Mouse (Mus musculus) brown adipose tissue, adult 24 weeks (tissue): Measurements from ENCODE around the gene Ndufs4. TPM values are rescaled to one million over a fixed set of nuclear protein-coding genes. Genes with fewer than 3 reads are reported as not detected.

Experiments
- H3K27ac ChIP-seq: fragments of 200-500 bp; replicated peaks from 2 replicates; pipeline ENCODE4 v1.5.1; 2012; ENCODE audit warnings: low read depth, mild to moderate bottlenecking, low read length
- H3K4me1 ChIP-seq: fragments of 200-500 bp; 2 replicates; pipeline ENCODE4 v1.6.1; 2012; ENCODE audit warnings: low read length, mixed read lengths; ENCODE audit not compliant: control insufficient read depth, insufficient read depth, insufficient read length
- H3K4me3 ChIP-seq: fragments of 200-500 bp; 2 replicates; pipeline ENCODE4 v1.5.1; 2012; ENCODE audit warnings: low read depth, mild to moderate bottlenecking, low read length, moderate library complexity; ENCODE audit not compliant: insufficient read depth
- polyA plus RNA-seq: library from polyadenylated mRNA; stranded (reverse); fragments of >200 nt; gene quantifications from 2 replicates; pipeline ENCODE4 v1.2.4, GENCODE M21; 2012; ENCODE audit not compliant: missing spikeins, insufficient read depth, insufficient read length

Gene Ndufs4
- polyA plus RNA-seq, result 1,030 and 1,064 TPM in 2 replicates

DNA sequence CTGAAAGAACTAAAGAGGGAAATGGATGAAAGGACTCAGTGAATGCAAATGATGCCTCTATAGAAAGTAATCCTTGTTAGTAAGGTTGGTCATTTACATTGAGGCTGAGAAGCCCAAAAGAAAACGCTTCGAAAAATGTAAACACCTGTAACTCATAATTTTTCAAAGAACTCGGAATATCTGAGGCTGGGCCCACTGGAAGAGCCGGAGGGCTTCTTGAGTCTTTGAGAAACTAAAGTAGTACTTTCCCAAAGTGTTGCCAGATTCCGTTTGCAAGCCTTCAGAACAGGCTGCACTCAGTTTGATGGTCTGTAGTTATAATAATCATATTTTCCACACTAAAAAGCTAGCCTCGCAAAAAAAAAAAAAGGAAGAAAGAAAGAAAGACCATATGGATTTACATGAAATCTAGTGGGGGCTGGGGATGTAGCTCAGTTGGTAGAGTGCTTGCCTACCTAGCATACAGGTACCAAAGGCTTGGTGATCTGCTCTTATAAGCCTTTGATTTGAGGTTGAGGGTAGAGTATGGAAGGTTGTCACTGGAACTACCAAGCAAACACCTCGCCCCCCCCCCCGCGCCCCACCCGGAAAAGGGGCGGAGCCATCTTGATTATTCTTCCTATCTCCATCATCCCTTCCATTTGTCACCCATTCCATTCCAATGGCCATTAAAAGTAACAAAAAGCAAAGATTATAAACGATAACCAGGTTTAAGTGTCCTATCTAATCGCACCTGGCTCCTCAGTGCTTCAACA is at the start of gene Ndufs4:
TSS of gene Ndufs4 (minus strand) at position 48 of the 755 bp plus-strand sequence.
- Histone ChIP-seq H3K27ac (peak within 1 kb of the TSS; percentile 93), H3K4me1 (no peaks in the 10 kb centered on the region), H3K4me3 (peak within 1 kb of the TSS; percentile 87)

DNA sequence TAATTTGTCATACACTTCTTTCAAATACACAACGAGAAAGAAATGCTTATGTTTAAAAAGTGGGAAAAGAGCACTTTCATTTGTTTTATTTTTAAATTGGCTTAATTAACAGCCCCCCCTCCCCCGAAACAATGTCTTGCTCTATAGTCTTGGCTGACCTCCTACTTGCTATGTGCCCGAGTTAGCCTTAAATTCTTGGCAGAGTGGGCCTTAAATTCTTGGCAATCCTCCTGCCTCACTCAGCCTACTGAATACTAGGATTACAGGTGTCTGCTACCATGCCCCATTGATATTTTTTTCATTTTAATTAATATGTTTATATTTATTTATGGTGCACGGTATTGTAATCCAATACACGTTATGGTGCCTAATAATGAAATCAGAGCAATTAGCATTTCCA is 44.4 kb upstream of the Ndufs4 start:
- H3K4me3 ChIP-seq, result no peak overlapping the region
- no peak overlapping the region for H3K27ac ChIP-seq
- no peaks in the 10 kb centered on the region for H3K4me1 ChIP-seq

DNA sequence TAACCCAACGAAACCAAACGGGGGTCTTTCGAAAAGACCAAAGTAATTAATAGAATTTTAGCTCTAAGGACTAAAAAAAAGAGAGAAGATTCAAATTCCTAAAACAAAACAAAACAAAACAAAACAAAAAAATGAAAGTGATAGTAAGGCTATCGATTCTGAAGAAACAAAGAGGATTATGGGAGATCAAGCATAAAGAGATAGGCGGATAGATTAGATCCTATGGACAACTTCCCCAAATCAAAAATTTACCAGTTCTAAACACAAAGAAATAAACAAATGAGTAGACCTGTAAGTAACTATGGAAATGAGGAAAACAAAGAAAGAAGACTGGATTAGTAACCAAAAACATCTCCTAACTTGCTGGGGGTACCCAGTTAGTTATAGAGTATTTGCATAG is 37.2 kb upstream of the Ndufs4 start:
- Histone ChIP-seq H3K27ac (no peak overlapping the region), H3K4me1 (no peaks in the 10 kb centered on the region), H3K4me3 (no peak overlapping the region)

DNA sequence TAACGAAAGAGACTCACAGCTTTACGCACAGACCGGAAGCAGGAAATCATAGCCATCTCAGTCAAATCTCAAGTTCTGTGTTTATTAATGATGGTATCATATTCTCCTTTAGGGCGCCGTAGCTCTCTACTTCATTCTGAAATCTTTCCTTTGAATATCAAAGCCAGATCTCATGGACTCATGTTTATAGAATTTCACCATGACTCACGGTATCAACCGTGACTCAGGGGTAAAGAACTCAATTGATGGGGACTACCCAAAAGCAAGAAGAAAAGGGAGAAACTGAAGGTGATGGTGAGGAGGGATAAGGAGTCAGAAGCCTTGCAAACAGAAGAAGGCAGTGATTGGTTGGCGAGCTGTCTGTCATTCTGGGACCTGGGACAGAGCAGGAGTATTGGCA is 32.2 kb upstream of the Ndufs4 start:
- Histone ChIP-seq H3K27ac (no peak overlapping the region), H3K4me1 (no peaks in the 10 kb centered on the region), H3K4me3 (no peak overlapping the region)

DNA sequence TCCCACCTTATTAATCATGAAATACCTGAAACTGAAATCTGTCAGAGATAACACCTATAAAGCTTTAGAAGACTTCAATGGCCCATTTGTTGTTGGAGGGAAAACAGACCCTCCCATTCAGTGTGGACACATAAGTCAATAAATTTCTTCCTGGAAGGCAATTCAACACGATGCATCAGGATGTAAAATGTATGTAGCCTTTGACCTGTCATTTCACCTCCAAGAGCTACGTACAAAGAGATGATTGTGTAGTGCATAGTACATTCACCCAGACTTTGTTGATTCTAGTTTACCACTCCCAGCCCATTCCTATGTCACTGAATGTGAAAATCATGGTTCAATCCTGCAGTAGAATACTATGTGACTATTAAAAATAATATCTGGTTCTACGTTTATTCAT is 31.3 kb upstream of the Ndufs4 start:
- Histone ChIP-seq H3K27ac (no peak overlapping the region), H3K4me3 (no peak overlapping the region), H3K4me1 (no peaks in the 10 kb centered on the region)

DNA sequence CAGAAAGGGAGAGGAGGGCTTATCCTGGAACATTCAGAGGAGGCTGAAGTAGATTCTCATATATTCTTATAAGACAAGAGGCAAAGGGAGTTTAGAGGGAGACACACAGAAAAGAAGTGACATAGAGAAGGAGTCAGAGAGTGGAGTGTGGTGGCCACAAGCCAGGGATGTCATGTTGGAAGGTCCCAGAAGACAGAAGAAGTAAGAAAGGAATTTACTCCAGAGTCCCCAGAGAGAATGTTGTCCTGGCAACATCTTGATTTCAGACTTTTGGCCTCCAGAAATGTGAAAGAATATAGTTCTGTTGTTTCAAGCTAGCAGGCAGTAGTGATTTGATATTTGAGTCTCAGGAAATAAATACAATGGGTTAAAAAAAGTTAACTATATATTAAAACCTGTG is 24.3 kb upstream of the Ndufs4 start:
- H3K4me3 ChIP-seq, result no peak overlapping the region
- no peak overlapping the region for H3K27ac ChIP-seq
- H3K4me1 ChIP-seq, result no peaks in the 10 kb centered on the region

DNA sequence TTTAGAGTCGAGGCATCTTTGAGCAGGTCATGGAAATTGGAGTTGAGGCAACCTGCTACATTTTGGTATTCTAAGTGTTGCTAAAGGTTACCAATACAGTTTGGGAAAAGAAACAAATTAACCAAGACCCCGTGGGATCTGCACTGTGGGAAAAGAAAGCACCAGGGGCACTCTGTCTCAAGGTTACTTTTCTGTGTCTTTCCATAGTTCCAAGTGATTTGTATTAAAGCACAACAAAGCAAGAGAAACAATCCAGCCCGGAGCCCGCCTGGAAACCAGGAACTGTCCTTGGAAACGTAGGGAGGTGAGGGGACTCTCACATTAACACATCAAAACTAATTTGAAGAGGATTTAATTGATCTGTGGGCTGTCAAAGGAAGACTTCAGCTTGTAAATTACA is 18.8 kb upstream of the Ndufs4 start:
- H3K27ac ChIP-seq, result no peak overlapping the region
- H3K4me1 ChIP-seq, result no peaks in the 10 kb centered on the region; the same call in 1 of the 2 replicates
- H3K4me3 ChIP-seq, result no peak overlapping the region

DNA sequence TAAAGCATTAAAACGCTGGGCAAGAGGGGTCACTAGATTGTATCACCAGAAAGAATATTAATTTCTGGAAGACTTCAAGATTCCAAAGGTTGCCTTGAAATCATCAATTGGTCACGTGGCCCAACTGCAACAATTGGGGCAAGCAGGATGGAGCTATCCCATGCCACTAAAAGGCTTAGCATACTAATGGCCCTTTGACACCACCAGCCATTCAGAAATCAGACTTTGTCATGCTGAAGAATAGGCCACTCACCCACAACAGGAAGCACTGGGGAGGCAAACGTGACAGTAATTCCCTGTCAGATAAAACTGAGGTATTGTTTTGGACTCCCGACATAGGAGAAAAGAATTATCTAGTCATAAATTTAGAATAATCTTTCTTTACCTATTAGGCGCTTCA is 18.4 kb upstream of the Ndufs4 start:
- Histone ChIP-seq H3K4me3 (no peak overlapping the region), H3K4me1 (no peaks in the 10 kb centered on the region; the same call in 1 of the 2 replicates), H3K27ac (no peak overlapping the region)

DNA sequence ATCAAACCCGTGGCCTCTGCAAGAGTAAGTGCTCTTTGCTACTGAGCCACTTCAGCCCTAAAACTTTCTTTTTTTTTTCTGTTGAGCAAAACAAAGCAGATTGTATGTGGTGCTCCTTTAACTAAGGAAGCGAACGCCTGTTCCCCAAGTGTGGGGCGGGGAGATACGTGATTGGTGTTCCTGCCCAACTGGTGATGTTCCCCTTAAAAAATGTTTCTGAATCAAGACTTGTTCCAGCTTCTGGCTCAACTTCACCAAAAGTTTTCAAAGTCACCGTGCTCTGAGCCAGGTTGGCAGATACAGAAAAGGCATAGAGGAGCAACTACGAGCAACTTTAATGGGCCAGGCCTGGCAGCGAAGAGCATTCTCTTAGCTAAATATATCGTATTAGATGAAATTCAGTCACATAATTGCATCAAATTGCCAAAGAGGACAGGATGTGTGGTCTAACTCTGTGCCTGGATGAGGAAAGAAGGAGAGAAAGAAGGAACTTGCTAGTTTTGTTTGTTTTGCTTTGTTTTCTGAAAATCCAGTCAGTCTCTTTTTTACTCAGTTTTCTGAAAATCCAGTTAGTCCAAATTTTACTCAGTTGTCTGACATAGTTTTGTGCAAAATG is 17.1 kb upstream of the Ndufs4 start:
- H3K4me3 ChIP-seq, result peak overlapping the region; percentile 19; the same call in 1 of the 2 replicates
- no peaks in the 10 kb centered on the region; the same call in 1 of the 2 replicates for H3K4me1 ChIP-seq
- peak overlapping the region; percentile 71 for H3K27ac ChIP-seq

DNA sequence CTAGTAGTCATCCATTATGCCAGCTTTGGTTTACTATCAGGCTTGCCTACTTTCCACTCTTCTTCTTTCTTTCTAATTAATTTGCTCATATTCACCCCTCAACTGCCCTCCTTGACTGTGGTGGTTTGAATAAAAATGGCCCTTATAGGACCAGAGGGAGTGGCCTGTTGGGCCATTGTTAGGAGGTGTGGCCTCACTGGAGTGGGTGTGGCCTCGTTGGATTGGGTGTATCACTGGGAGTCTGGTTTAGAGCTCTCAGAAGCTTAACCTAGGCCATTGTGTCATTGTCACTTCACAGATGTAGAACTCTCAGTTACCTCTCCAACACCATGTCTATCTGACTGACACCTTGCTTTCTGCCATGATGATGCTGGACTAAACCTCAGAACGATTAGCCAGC is 10.8 kb upstream of the Ndufs4 start:
- Histone ChIP-seq H3K4me3 (no peak overlapping the region), H3K4me1 (no peaks in the 10 kb centered on the region), H3K27ac (no peak overlapping the region)

DNA sequence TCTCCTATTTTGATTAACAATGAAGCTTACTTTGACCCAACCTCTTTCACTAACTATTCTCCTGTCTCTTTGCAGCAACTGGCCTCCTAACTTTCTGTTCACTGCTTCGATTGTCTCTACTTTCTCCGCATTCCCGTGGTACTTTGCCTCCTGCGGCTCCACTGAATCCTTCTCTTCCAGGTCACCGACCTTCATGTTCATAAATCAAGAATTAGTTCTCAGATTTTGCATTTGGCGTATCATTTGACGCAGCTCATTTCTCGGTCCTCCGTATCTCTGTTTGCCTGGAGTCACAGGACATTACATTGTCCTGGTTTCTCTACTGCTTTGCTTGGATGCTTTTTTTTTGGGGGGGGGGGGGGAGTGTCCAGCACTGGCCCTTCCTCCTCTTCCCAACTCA is 9.2 kb upstream of the Ndufs4 start:
- H3K27ac ChIP-seq, result no peak overlapping the region
- H3K4me3 ChIP-seq, result no peak overlapping the region
- no peaks in the 10 kb centered on the region for H3K4me1 ChIP-seq

DNA sequence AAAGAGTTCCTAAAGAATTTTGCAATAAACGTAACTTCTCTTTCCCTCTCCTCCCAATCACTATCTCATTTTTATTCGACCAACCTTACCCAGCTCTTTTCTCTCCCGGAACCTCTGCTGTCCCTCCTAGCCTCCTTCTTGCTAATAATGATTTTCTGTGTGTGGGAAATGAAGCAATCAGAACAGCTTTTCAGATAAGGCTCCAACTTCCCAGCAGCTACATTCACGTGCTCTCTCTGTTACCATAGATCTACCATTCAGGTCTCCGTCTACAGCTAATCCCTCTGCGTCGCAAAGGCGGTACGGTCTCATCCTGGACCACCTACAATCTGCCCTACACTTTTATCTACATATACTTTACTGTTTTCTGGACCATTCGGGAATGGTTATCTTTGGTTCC is 8.8 kb upstream of the Ndufs4 start:
- Histone ChIP-seq H3K4me1 (no peaks in the 10 kb centered on the region), H3K4me3 (no peak overlapping the region), H3K27ac (no peak overlapping the region)

DNA sequence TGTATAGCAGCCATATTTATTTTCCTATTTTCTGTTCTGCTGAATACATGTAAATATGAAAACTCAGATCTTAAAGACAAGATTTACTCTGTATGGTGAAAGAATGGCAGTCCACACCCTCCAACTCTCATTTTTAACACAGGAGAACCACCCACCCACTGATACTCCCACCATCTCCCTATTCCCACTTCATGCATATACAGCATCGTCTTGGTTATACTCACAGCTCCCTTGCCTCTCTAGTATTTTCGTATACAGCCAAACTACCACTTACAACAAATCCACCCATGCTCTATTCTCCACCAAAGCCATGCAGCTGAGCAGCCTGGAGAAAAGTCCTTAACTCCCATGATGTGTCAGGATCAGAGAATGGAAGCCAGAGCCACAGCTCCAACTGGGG is 6.7 kb upstream of the Ndufs4 start:
- H3K27ac ChIP-seq, result no peak overlapping the region
- no peak overlapping the region for H3K4me3 ChIP-seq
- no peaks in the 10 kb centered on the region for H3K4me1 ChIP-seq

DNA sequence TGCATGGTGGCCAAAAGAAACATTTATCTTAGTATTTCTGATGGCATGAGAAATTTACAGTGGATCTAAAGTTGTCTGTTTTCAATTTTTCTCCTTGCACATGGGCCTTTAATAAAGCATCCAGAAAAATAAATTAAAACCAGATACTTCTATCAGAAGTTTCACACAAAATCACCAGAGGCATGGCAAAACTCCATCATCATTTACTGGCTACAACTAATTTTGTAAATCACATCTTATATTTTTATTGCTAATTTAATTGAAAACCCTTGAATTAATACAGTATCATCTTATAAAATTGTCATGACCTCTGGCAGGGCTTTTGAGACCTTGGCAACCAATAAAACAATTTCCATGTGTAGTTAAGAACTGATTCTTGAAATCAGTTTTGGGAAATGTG is 4.4 kb upstream of the Ndufs4 start:
- Histone ChIP-seq H3K4me3 (no peak overlapping the region), H3K27ac (no peak overlapping the region), H3K4me1 (no peaks in the 10 kb centered on the region)

DNA sequence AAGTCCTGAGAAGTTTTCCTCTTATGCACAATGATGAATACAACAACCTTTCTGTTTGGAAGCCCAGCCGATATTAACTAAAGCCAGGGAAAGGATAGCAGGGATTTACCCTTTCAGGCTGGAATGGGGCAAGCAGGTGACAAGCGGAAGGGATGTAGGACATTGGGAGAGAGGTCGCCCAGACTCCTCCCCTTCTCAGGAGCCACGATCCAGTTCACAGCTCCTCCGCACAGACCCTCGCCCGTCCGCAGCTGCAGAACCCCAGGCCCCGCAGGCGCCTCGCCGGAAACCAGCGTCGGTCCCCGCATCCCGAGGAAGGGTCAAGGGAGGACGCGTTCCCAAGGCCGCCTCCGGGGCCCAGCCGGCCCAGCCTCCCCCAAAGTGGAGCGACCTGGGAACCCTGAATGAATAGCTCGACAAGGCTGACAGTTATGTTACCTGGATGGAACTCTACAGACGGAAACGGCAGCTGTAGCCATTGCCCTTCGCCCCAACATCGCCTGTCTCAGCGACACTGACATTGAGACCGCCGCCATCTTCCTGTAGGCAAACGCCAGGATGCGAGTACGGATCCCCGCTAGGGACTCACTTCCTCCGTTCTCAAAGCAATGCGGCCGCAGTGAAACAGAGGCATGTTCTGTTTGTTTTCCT is 412 bp downstream of the Ndufs4 start:
- Histone ChIP-seq H3K4me1 (no peaks in the 10 kb centered on the region), H3K27ac (peak overlapping the region; percentile 93), H3K4me3 (peak overlapping the region; percentile 87)
